Mouse (Mus musculus) cerebellum, adult 8-10 months (tissue): Measurements from ENCODE around the gene Mrpl54.

Experiments used
- DNase-seq: peaks from one replicate; pipeline ENCODE4 v3.0.0; 2022

Mrpl54 gene

DNA sequence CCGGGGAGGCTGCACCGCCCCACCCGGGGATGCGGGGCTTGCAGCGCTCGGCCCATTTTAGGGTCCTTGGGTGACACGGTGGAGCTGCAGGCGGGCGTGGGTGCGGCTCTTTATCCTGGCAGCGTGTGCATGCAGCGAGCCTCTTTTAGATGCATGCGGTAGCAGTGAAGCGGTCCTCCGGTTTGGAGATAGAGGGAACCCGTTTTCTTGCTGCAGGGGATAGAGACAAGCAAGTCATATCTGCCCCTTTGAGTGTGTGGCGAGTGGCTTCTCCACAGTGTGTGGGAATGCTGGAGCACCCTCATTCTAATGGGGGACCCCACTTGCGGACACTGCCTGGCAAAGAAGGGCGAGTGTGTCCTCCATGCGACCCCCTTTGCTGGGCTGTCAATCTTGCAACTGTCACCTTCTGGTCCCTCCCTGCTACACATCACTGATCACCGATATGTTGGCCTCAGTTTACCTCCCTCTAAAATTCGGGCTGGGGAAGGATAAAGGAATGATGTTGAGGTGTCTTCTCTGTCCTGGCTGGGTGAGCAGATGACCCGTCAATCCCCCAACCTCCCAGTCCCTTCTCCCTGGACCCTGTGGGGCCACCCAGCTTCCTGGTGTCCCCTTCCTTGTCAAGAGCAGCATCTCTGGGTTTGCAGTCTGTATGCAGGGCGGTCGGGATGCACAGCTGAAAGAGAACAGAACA is 26.7 kb upstream of the Mrpl54 start:
- no peak for DNase-seq

DNA sequence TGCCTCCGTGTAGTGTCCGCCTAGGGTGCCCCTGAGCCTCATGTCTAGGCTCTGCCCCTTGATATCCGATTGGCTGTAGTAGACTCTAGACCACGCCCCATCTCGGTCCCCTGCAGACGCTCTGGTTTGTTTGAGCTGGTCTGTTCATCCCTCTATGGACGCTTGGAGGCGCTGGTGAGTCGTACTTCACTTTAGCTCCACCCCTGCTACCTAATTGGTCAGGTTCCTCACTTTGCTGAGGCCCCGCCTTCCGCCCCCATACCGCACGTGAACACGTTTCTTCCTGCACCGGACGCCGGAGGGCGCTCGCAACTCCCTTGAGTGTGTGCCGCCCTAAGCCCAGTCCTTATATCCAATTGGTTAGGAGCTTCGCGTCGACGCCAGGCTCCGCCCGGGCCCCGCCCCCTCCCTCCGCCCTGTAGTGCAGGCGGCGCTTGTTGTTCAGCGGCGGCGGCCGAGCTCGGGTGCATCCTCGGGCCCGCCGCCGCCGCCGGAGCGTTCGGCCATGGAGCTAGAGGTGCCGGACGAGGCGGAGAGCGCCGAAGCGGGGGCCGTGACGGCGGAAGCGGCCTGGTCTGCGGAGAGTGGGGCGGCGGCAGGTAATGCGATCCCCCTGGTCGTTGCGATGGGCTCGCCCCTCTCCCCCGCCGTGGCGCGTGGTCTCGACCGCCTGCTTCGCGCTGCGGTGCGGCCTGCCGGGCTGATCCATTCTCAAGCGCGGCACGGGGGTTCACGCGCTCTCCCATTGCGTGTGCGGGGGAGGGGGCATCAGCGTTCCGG is 26.0 kb upstream of the Mrpl54 start, which contains the start of gene Pip5k1c:
Gene Pip5k1c (plus strand): TSS at position 410 of the 780 bp plus-strand sequence.
- DNase-seq: peak; percentile 100

DNA sequence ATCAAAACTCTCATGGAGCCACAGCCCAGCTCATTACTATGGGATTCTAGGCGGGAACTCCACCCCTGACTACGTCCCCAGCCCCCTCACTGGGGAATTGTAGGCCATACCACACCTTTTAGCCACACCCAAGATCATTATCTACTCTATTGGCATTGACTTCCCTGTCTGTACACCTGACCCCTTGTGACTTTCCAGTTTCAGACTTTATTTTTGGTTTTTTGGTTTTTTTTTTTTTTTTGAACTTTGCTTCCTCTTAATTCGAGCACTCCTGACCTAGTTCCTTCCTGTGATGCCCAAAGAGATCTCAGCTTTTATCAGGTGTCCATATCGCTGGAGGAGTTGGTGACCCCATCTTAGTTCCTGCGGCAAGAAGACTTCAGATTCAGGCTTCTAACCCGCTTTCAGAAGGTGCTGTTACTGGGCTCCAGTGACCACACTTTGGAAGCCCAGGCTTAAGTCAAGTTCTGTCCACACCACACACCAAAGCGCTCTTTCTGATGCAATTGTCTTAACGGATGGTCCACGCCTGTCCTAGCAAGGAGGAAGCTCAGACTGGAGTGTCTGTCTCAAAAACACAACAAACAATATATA is 24.9 kb upstream of the Mrpl54 start, which contains the start of gene Tjp3:
Gene Tjp3 (minus strand): TSS at position 71 of the 594 bp plus-strand sequence.
- DNase-seq: no peak

DNA sequence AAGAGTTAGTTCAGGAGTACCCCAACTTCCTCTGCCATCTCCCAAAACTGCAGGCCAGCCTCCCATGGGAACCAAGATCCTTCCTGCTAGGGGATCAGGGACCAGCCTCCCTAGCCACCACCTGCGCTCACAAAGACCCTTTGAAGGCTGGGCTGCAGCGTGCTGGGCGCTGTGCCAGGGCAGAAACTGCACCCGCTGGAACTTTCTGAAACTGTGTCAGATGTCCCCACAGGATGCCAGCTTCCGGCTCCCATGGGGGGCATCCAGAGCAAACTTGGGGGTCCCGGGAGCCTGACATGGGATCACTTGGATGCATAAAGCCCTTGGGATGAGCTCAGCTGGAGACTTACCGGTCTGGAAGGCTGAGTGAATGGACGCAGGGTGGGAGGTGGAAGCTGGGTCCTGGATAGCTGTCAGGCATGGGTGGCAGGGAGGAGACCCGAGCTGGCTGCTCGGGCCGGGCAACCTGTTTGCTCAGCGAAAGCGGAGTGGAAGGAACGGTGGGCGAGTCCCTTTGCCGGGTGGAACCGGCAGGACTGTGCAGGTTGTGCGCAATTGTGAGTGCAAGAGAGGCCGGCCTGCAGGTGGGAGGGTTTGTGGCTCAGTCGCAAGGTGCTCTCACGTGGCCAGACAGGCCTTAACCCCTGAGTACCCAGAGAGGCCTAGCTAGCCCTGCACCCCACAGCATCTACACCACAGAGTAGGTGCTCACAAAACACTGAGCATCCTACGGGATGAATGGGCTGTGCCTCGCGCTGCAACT is 24.1 kb upstream of the Mrpl54 start:
- no peak for DNase-seq

DNA sequence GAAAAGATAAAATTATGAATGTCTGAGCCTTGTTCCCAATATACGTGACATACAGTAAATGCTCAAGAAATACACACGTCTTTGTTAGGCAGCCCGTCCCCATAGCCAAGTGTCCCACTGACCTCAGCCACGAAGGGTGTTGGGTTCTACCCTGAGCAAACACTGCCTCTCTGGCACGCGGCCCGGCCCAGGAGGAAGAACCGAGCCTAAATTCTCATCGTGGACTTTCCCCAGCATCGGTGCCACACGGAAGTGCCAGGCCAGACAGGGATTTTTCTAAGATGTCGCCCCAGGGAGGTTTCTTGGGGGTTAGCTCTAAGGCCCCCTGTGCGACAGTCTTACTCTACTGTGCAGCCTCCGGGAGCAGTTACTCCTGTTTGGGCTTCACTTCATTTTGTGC is 23.1 kb upstream of the Mrpl54 start:
- DNase-seq: no peak

DNA sequence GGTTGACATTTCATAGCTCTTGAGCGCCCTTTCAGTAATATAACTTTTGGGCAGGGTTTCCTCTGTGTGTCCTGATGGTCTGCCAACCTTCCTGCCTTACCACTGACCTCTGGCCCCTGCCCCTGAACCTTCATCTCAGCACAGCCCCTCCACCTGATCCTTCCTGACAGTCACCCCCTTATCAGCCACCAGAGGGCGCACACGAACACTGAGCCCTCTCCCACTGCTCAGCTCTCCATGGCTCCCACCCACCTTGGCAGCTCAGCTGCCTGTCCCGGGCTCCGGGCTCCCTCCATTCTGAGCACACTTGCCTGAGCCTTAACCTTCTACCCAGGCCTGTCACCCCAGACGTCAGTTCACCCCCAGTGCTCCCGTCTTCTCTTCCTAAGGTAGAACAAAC is 22.5 kb upstream of the Mrpl54 start:
- DNase-seq: peak; percentile 65

DNA sequence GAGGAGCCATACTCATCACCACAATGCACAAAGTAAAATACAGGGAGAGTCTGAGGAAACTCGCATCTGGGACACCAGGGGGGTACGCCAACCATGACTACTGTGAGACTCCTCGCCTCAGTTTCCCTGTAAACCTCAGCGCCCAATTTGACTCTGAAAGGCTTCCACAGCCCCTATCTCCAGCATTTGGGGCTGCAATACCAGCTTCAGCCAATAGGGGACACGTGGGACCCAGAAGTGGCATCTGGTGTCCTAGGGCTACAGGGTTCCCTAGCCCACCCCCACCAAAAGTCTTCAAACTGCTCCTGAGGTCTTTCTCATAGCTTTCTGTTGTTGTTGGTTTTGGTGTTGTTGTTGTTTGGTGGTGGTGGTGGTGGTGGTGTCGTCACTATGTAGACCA is 21.9 kb upstream of the Mrpl54 start:
- peak; percentile 62 for DNase-seq

DNA sequence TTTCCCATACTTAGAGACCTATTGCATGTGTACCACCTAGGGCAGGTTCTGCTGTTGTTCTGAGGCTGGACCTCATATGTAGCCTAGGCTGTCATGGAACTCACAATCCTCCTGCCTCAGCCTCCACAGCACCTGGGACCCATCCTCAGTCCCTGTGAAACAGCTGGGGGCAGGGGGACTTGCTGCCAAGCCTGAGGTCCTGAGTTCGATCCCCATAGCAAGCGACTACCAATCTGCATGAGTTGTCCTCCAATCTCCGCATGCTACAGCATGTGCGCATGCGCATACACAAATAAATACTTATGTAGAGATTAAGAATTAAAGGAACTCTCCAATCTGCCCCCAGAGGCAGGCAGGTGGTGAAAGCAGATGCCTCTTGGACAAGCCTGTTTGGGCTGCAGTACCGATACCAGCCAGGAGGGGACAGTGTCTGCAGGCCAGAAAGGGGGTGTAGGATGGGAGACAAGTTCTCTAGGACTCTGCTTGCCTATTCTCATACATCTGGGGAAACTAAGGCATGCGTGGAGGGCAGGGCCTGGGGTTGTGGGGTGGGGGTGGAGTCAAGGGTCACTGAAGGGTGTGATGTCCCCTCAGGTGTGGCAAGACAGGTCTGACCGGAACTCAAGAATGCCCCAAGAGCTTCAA is 20.9 kb upstream of the Mrpl54 start:
- DNase-seq: peak; percentile 72

DNA sequence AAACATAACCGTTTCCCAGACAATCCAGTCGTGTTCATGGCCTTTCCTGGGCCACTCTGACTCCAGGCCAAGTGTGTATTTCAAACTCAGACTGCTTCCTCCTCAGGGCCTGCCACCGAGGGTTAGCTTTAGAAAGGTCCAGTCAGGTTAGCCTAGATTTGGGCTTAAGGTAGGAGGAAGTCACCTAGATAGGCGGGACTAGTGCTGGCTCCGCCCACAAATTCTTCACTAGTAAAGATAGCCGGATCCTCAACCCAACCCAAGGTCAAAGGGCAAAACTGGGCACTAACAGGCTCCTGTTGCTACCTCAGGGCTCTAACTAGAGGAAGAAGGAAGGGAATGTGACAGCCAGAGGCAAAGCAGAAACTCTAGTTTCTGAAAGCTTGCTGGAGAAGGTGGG is 19.9 kb upstream of the Mrpl54 start:
- DNase-seq: no peak

DNA sequence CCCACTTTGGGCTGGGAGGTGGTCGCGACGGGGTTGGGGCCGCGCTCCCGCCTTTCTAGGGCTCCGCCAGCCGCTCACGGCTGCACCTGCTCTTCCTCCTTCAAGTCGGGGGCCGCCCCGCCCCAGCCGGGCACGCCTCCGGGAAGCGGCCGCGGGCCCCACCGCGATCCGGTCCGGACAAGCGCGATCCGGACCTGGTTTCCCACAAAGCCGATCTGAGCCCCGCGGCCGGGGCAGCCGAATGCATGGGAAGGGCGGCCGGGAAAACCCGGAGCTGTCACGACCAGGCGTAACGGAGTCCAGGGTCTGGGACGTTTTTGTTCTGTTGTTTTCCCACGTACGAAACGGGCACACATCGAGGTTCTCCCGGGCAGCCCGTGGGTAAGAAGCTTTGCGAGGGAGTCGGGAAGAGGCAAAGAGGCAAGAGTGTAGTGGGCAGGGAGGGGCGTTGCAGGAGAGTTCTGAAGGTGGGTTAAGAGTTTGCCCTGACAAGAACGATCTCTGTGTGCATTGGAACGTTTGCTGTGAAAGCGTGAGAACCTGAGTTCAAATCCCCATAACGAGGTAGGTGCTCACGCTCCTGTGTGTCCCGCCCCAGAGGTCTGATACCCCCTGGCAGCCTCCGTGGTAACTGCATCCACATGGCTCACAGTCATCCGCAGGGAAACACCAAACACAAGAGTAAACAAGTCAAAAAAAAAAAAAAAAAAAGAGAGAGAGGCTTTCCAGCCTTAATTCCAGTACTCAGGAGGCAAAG is 19.1 kb upstream of the Mrpl54 start:
- peak; percentile 83 for DNase-seq

DNA sequence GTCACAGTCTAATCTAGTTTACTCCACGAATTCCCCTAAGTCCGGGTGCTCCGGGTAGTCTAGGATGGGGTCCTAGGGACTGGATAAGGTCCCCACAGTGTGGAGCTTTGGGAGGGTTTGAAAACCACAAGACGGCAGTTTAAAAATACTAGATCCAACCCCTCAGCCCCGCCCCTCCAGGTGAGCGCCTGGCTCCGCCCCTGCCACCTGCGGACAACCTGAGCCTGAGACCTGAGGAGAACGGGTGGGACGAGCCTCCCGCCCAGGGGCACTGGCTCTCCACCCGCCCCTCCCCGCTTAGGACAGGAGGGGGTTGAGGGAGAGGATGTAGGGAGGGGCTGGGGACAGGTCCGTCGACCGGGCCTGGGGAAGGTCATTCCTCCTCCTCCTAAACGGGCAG is 18.0 kb upstream of the Mrpl54 start:
- no peak for DNase-seq

DNA sequence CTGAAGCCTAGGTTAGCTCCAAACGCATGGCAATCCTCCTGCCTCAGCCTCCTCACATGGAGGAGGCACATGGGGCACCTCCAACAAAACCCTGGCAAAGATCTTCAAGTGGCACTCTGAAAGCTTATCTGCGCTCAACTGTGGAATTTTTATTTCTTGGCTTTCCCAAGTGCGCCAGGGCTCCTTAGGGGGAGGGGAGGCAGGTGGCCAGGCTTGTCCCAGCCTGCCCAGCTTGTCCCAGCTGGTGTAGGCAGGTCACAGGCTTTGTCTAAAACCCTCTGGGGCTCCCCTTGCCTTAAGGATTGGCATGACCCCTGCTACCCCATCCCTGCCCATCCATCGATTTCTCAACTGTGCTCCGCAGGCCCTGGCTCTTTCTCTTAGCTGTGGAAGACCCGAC is 17.5 kb upstream of the Mrpl54 start:
- DNase-seq: no peak

DNA sequence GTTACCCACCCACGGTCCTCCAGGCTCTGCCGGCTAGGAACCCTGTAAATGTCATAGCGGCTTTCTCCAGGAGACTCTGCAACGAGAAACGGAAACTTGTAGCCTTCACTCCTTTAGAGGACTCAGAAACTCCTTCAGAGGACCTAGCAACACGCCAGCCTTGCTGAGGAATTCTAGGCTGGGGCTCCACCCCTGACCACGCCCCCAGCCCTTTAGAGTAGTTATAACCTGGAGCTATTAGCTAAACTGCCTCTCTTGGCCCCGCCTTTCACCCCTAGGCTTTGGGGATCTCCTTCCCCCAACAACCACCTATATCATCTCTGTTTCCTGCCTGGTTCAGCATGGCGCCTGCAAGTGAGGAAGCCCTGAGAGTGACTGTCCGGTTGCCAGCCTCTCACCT is 12.8 kb upstream of the Mrpl54 start:
- no peak for DNase-seq

DNA sequence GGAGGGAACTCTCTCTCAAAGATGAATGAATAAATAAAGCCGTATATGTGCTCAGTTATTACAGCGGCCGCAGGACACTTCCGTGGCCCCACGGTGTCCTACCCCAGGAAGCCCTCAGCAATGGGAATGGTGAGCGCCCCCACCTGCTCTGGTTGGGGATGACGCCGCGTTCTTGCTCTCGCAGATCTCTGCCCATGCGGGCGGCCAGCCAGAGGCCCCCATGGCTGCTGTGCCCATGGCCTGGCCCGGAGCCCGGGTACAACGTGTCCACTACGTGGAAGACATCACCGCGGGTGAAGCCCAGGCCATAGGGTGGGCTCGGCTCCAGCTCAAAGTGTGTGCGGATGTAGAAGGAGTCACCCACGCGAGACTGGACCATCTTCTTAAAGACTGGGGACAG is 10.9 kb upstream of the Mrpl54 start:
- no peak for DNase-seq

DNA sequence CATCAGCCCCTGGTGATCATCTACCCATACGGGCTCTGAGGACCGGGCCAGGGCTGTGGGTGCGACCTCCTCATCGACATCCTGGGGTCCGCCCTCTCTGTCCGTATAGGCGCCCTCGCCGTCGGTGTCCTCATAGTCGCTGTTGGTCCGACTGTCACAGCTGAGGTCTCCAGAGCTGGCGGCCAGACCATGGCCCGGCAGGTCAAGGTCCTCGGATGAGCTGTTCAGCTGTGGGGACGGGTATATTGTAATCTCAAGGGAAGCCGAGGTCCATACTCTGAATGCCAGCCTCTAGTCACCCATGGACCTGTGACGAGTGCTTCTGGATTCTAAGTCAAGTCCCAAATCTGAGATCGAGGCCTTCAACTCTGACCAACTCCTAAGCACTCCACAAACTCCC is 7.1 kb upstream of the Mrpl54 start:
- DNase-seq: no peak

DNA sequence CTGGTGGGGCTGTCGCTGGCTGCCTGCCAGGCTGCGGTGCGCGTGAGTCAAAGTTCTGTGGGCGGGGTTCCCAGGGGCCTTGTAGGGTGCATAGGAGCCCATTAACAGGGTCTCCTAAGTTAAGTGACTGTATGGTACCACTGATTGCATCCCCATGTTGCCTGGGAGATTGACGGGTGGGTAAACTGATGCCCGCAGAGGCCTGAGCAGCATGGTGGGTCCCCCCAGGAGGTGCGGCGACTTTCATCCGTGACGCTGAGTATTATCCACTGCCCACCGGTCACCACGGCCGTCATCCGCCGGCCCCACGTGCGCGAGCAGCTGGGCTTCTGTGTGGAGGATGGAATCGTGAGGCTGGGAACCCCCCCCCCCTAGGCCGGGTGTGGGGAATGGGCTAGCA is 5.6 kb upstream of the Mrpl54 start:
- DNase-seq: no peak

DNA sequence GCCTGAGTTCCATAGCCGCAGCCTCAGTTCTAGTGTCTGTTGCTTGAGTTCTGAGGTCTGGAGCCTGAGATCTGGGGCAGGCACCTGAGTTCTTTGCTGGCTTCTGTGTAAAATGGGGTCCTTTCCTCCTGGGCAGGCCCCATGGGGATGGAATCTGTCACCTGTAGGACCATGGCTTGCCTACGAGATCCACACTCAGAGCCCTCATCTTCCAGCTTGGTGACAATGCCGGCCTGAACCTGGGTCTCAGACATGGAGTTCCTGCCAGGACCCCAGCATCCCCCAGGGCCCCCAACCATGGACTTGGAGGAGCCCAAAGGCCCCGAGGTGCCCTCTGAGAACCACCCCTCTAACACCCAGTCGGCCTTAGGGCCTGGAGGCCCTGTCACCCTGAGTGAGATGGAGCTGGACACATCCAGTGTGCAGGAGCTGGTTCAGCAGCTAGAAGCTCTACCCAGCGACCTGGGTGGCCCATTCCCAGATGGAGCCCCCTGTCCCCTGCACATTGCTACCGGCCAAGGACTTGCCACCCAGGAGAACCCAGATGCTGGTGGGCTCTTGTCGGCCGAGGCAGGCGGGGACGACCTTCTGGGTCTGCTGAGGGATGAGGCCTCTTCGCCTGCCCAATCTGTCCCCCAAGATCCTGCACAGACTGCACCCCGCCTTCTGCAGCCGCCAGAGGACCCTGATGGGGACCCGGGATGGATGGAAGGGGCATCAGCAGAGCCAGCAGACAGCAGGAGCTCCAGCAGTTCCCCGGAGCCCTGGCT is 2.1 kb upstream of the Mrpl54 start:
- DNase-seq: no peak

DNA sequence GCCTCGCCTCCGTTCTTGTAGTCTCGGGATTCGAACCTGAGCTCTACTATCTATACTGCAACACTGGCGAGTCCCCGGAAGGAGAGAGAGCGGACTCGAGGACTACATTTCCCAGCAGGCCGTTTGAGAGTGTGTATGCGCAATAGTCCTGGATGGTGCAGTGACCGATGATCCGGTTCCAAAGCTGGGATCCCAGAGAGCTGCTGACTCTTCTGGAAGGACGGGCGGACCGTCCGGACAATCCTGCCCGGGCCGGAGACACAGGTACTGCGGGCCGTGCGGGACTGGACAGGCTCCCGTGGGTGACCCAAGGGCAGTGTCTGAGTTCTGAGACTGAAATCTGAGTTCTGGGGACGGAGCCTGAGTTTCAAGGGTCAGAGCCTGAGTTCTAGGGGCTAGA is 1.3 kb upstream of the Mrpl54 start:
- peak; percentile 81 for DNase-seq

DNA sequence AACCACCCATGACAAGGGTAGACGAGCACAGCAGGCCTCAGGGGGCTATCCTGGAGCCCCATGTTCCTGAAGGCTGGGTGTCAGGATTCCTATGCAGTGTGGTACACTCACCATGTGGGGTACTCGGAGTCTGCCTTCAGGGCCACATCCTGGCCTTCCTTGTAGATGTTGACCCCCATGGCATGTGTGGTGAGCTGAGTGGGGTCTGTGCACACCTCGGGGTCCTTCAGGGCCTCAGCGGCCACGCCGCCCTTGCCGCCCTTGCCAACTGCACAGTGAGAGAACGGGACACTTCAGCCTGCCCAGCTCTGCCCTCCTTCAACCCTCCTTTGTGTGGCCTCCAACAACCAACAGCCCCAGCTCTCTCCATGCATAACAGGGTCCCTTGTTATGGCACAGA is 1.2 kb downstream of the Mrpl54 start:
- DNase-seq: no peak

DNA sequence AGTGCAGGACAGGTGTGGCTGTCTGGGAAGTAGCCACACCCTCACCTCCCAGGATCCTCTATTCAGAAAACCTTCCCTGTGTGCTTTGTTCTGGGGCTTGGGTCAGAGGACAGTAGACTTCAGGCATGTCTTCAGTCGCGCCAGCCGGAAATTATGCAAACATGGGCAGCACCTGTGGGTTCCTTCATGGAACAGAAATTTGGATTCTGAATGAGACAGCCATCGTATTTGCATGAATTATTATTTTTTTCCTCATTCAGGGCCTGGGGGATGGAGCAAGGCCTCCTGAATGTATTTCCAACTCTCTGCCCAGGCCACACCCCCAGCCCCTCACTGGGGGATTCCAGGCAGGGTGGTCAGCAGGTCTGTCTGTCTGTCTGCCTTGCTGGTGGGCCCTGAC is 5.7 kb downstream of the Mrpl54 start:
- no peak for DNase-seq

DNA sequence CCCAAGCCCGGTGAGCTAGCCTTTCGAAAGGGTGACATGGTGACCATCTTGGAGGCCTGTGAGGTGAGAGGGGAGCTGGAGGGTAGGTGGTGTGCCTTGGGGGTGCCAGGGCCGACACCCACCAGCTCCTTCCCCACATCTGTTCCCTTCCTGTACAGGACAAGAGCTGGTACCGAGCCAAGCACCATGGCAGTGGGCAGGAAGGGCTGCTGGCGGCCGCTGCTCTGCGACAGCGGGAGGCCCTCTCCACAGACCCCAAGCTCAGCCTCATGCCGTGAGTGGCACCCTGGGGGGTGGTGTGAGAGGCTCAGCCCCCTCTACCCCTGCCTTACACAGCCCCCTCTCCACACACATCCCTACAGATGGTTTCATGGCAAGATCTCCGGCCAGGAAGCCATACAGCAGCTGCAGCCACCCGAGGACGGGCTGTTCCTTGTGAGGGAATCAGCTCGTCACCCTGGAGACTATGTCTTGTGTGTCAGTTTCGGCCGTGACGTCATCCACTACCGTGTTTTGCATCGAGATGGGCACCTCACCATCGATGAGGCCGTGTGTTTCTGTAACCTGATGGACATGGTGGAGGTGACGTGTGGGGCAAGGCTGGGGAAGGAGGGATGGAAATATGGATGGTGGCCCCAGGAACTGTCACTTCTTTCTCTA is 7.4 kb downstream of the Mrpl54 start:
- no peak for DNase-seq
